Mouse (Mus musculus): Measurements from ENCODE around the gene Ifi209. TPM values are rescaled to one million over a fixed set of nuclear protein-coding genes. Genes with fewer than 3 reads are reported as not detected.
"Not testable (repeated sequence)": the region's sequence is repeated elsewhere in the genome, so short reads cannot be mapped to it uniquely, and the experiment has no call there.

Ifi209 gene
- 0.34 and 0.38 TPM in 2 replicates for polyA plus RNA-seq (2015; fragmentation: Nextera tagmentation; extraction: Ambion mirVana)

- H3K36me3 ChIP-seq; ATAC-seq (replicated peaks; ENCODE audit: insufficient number of reproducible peaks, insufficient read depth, low FRiP score, low read depth); H3K9ac ChIP-seq; H3K4me1 ChIP-seq (replicated peaks); H3K27me3 ChIP-seq; H3K27ac ChIP-seq; H3K9me3 ChIP-seq (replicated peaks); H3K4me2 ChIP-seq; H3K4me3 ChIP-seq: not testable (repeated sequence)
- 52% methylated on average over 2 of the region's 2 CpGs for WGBS
Observed at GRCm38 (mm10) chr1:173630622-173631021, at the start of gene Ifi209. Gene Ifi209, plus strand, starts transcription at chr1:173630917.

GRCm38 (mm10) chr1:173589698-173590097, 41.0 kb upstream of the Ifi209 start:
- H3K4me3 ChIP-seq; H3K9me3 ChIP-seq (replicated peaks); H3K4me2 ChIP-seq; H3K4me1 ChIP-seq (replicated peaks); ATAC-seq (replicated peaks; ENCODE audit: insufficient number of reproducible peaks, insufficient read depth, low FRiP score, low read depth); H3K27ac ChIP-seq; H3K36me3 ChIP-seq; H3K9ac ChIP-seq; H3K27me3 ChIP-seq: not testable (repeated sequence)
- 86% methylated on average over 2 of the region's 2 CpGs for WGBS

GRCm38 (mm10) chr1:173598838-173599494, 31.8 kb upstream of the Ifi209 start, which contains the start of gene Ifi213:
Gene Ifi213, minus strand, starts transcription at chr1:173599274.
- not testable (repeated sequence) for H3K27me3 ChIP-seq; H3K36me3 ChIP-seq; H3K4me3 ChIP-seq; H3K27ac ChIP-seq; H3K9me3 ChIP-seq (replicated peaks); H3K9ac ChIP-seq; H3K4me1 ChIP-seq (replicated peaks); ATAC-seq (replicated peaks; ENCODE audit: insufficient number of reproducible peaks, insufficient read depth, low FRiP score, low read depth); H3K4me2 ChIP-seq
- 62% methylated on average over 3 of the region's 3 CpGs for WGBS

DNA sequence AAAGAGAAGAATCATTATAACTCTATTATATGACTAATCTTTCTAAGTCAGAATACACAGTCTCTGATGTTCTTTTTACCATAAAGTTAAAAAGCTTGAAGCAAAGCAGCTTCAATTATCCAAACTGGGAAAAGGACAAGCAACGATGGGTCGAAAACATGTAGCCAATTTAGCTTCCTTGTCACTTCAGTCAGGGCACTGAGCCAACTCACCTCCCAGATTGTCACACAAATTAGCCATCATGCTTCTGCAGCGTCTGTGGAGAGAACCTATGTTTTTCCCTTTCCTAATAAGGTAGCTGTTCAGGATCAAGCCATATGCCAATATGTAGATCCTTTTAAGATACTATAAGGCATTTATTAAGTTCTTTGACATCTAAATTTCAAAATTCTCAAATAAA, 20.4 kb upstream of the Ifi209 start:
- H3K36me3 ChIP-seq; H3K4me3 ChIP-seq; H3K4me2 ChIP-seq; H3K27ac ChIP-seq; H3K27me3 ChIP-seq; ATAC-seq (replicated peaks; ENCODE audit: insufficient number of reproducible peaks, insufficient read depth, low FRiP score, low read depth); H3K9ac ChIP-seq; H3K4me1 ChIP-seq (replicated peaks); H3K9me3 ChIP-seq (replicated peaks): not testable (repeated sequence)
- WGBS: 65% methylated on average over 3 of the region's 3 CpGs

DNA sequence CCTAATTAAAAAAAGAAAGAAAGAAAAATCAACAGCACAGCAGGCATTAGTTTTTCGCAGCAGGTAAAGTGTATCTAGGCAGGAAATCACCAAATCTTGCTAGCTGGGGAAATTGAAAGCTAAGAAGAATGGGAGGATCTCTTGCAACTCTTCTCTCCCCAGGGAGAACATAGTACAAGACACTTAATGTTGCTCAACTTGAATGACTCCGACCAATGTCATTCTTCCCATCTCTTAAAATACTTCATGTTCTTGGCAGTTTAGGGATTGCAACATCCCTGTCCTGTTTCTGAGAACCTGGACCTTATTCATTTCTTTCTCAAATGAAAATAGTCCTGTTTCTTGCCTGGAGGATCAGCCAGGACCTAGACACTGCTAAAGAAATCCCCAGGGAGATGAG, 8.5 kb upstream of the Ifi209 start:
- not testable (repeated sequence) for H3K4me3 ChIP-seq; H3K4me2 ChIP-seq; ATAC-seq (replicated peaks; ENCODE audit: insufficient number of reproducible peaks, insufficient read depth, low FRiP score, low read depth); H3K27ac ChIP-seq; H3K36me3 ChIP-seq; H3K9ac ChIP-seq; H3K27me3 ChIP-seq; H3K9me3 ChIP-seq (replicated peaks); H3K4me1 ChIP-seq (replicated peaks)
- 72% methylated on average over 2 of the region's 2 CpGs for WGBS

- Histone ChIP-seq H3K9ac (no peak overlapping the region), H3K4me1 (replicated peaks) (no peaks in the 10 kb centered on the region), H3K4me3 (no peak overlapping the region), H3K36me3 (no peaks in the 10 kb centered on the region), H3K27me3 (no peaks in the 10 kb centered on the region), H3K27ac (no peak overlapping the region), H3K9me3 (replicated peaks) (no peaks in the 10 kb centered on the region), H3K4me2 (no peak overlapping the region)
- ATAC-seq (replicated peaks; ENCODE audit: insufficient number of reproducible peaks, insufficient read depth, low FRiP score, low read depth): no peak
- 76% methylated on average over 2 of the region's 2 CpGs for WGBS
Observed at GRCm38 (mm10) chr1:173624052-173624451, 6.7 kb upstream of the Ifi209 start.

DNA sequence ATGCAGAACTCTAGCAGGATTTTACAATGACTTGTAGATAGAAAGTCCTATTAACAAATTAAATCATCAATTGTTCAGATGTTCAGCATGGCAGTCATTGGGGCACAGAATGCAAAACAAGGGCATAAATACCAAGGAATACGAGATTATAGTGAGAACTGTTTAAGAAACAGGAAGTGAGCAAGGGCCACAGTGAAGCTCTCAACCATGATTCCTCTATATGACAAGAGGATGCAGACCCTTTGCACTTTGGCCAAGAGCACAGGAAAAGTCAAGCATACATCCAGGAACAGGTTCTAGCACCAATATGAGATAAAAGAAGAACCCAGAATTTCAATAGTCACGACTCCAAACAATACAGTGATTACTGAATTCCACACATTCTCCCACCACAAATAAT, 4.0 kb upstream of the Ifi209 start:
- Histone ChIP-seq H3K9me3 (replicated peaks) (no peaks in the 10 kb centered on the region), H3K9ac (no peak overlapping the region), H3K4me2 (no peak overlapping the region), H3K36me3 (no peaks in the 10 kb centered on the region), H3K4me1 (replicated peaks) (no peaks in the 10 kb centered on the region), H3K27ac (no peak overlapping the region), H3K27me3 (no peaks in the 10 kb centered on the region), H3K4me3 (no peak overlapping the region)
- WGBS: 60% methylated on average over 2 of the region's 2 CpGs
- no peak for ATAC-seq (replicated peaks; ENCODE audit: insufficient number of reproducible peaks, insufficient read depth, low FRiP score, low read depth)

GRCm38 (mm10) chr1:173633969-173634645, 3.4 kb downstream of the Ifi209 start:
- Histone ChIP-seq H3K36me3 (no peaks in the 10 kb centered on the region), H3K4me2 (no peak overlapping the region), H3K27ac (no peak overlapping the region), H3K9ac (no peak overlapping the region), H3K9me3 (replicated peaks) (no peaks in the 10 kb centered on the region), H3K4me3 (no peak overlapping the region), H3K4me1 (replicated peaks) (no peaks in the 10 kb centered on the region), H3K27me3 (no peaks in the 10 kb centered on the region)
- no peak for ATAC-seq (replicated peaks; ENCODE audit: insufficient number of reproducible peaks, insufficient read depth, low FRiP score, low read depth)
- 81% methylated on average over 5 of the region's 5 CpGs for WGBS

DNA sequence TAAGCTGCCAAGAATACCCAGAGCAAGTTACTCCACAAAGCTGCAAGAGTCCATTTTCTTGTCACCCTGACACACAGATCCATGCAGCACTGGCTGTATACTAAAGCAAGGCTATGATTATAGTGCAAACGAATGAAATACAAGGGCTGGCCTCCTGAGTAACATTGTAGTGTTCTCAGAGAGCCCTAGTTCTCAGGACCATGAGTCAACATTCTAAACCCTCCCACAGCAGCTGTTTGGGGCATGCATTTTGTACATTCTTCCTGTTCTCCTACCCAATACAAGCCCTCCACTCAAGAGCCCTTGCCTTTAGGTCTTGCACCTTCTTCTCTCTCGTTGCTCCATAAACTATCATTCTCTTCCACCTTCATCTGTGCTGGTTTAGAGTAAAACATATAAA, 14.7 kb downstream of the Ifi209 start:
- Histone ChIP-seq H3K27me3 (no peaks in the 10 kb centered on the region), H3K4me3 (no peak overlapping the region), H3K9ac (no peak overlapping the region), H3K9me3 (replicated peaks) (no peaks in the 10 kb centered on the region), H3K36me3 (no peaks in the 10 kb centered on the region), H3K27ac (no peak overlapping the region), H3K4me2 (no peak overlapping the region), H3K4me1 (replicated peaks) (no peaks in the 10 kb centered on the region)
- no peak for ATAC-seq (replicated peaks; ENCODE audit: insufficient number of reproducible peaks, insufficient read depth, low FRiP score, low read depth)
- 71% methylated on average over 2 of the region's 2 CpGs for WGBS

DNA sequence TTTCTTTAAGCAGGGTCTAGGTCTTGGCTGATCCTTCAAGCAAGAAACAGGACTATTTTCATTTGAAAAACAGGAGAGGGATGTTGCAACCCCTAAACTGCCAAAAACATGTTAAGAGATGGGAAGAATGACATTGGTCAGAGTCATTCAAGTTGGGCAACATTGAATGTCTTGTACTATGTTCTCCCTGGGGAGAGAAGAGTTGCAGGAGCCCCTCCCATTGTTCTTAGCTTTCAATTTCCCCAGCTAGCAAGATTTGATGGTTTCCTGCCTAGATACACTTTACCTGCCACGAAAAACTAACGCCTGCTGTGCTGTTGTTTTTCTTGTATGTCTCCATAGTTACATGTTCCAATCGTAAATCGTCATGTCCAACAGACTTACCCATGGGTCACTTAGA, 27.3 kb downstream of the Ifi209 start:
- H3K4me1 ChIP-seq (replicated peaks): no peaks in the 10 kb centered on the region
- no peaks in the 10 kb centered on the region for H3K27me3 ChIP-seq
- ATAC-seq (replicated peaks; ENCODE audit: insufficient number of reproducible peaks, insufficient read depth, low FRiP score, low read depth): no peak
- H3K9ac ChIP-seq: no peak overlapping the region
- no peak overlapping the region for H3K4me2 ChIP-seq
- H3K4me3 ChIP-seq: no peak overlapping the region
- H3K36me3 ChIP-seq: no peaks in the 10 kb centered on the region
- no peaks in the 10 kb centered on the region for H3K9me3 ChIP-seq (replicated peaks)
- WGBS: 65% methylated on average over 4 of the region's 4 CpGs
- no peak overlapping the region for H3K27ac ChIP-seq

DNA sequence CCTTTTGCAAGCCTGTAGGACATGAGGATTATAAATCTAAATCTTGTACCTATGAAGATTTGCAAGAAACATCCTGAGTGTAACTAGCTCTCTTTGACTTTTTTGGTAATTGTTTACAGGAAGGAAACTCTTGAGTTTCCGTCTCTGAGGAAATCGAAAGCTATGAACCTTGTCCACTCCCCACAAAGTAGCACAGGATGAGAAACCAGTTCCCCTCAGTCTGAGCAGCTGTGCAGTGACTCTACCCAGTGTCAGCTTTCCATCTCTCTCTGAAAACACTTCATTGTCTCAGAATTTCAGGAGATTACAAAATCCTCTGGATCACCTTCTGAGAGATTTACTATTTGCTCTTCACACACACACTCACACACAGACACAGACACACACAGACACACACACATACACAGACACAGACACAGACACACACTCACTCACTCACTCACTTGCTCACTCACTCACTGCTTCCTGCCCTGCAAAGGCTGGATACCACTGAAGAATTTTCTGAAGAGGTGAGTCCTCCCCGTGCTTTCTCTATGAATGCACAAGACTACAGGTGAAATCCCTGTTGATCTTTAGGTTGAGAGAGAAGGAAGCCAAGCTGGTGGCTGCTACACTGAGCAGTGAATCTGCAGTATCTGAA, 42.9 kb downstream of the Ifi209 start, which contains the start of gene Ifi208:
TSS of gene Ifi208 (plus strand) at position 218 of the 640 bp plus-strand sequence.
- not testable (repeated sequence) for H3K36me3 ChIP-seq; H3K4me1 ChIP-seq (replicated peaks); H3K4me2 ChIP-seq; H3K9ac ChIP-seq; H3K27ac ChIP-seq; H3K4me3 ChIP-seq; H3K27me3 ChIP-seq; H3K9me3 ChIP-seq (replicated peaks); ATAC-seq (replicated peaks; ENCODE audit: insufficient number of reproducible peaks, insufficient read depth, low FRiP score, low read depth)
- WGBS: 38% methylated on average over 3 of the region's 3 CpGs
